Mouse (Mus musculus): ENCODE results near the gene Park7. TPM values are rescaled to one million over a fixed set of nuclear protein-coding genes. Genes with fewer than 3 reads are reported as not detected.
"Not testable (repeated sequence)": the region's sequence is repeated elsewhere in the genome, so short reads cannot be mapped to it uniquely, and the experiment has no call there.

Park7 gene
- polyA plus RNA-seq, 1 experiment from 2014 or later, result 411 TPM

- WGBS, result 75% methylated on average over 5 of the region's 5 CpGs
- H3K4me3 ChIP-seq, result peak overlapping the region; percentile 89
- H3K9me3 ChIP-seq; H3K27me3 ChIP-seq; H3K27ac ChIP-seq; ATAC-seq (ENCODE audit: low FRiP score, low read depth): not testable (repeated sequence)
- H3K9ac ChIP-seq, result peak overlapping the region; percentile 94; the same call in 1 of the 2 replicates
- H3K4me1 ChIP-seq, result peaks cover 17% of the 10 kb centered on the region
- peaks cover 34% of the 10 kb centered on the region for H3K36me3 ChIP-seq
- peak overlapping the region; percentile 83 for H3K4me2 ChIP-seq (replicated peaks)
These were observed 5.7 kb downstream of the Park7 start for GRCm38 (mm10) chr4:150908512-150908911.

- Histone ChIP-seq H3K27me3 (no peaks in the 10 kb centered on the region), H3K4me2 (replicated peaks) (no peak overlapping the region), H3K4me3 (no peak overlapping the region), H3K4me1 (peaks cover 13% of the 10 kb centered on the region), H3K9me3 (no peaks in the 10 kb centered on the region), H3K9ac (no peak overlapping the region), H3K27ac (no peak overlapping the region), H3K36me3 (peaks cover 48% of the 10 kb centered on the region)
- ATAC-seq (ENCODE audit: low FRiP score, low read depth), result no peak
- 89% methylated on average over 8 of the region's 8 CpGs for WGBS
These were observed 7.1 kb downstream of the Park7 start for GRCm38 (mm10) chr4:150907099-150907498.

- no peak overlapping the region for H3K9ac ChIP-seq
- H3K36me3 ChIP-seq, result peaks cover 85% of the 10 kb centered on the region
- H3K4me2 ChIP-seq (replicated peaks), result no peak overlapping the region
- peaks cover 4% of the 10 kb centered on the region for H3K4me1 ChIP-seq
- no peak for ATAC-seq (ENCODE audit: low FRiP score, low read depth)
- no peaks in the 10 kb centered on the region for H3K27me3 ChIP-seq
- no peak overlapping the region for H3K27ac ChIP-seq
- no peak overlapping the region for H3K4me3 ChIP-seq
- H3K9me3 ChIP-seq, result no peaks in the 10 kb centered on the region
- WGBS, result 90% methylated on average over 14 of the region's 14 CpGs
These were observed 11.0 kb downstream of the Park7 start for GRCm38 (mm10) chr4:150903091-150903742.

- H3K4me1 ChIP-seq, result no peaks in the 10 kb centered on the region
- H3K27ac ChIP-seq, result no peak overlapping the region
- WGBS, result 93% methylated on average over 12 of the region's 12 CpGs
- H3K4me3 ChIP-seq, result no peak overlapping the region
- no peak overlapping the region for H3K4me2 ChIP-seq (replicated peaks)
- H3K9me3 ChIP-seq, result no peaks in the 10 kb centered on the region
- H3K36me3 ChIP-seq, result peaks cover 88% of the 10 kb centered on the region
- H3K9ac ChIP-seq, result no peak overlapping the region; the same call in 1 of the 2 replicates
- no peaks in the 10 kb centered on the region for H3K27me3 ChIP-seq
- no peak for ATAC-seq (ENCODE audit: low FRiP score, low read depth)
These were observed 12.2 kb downstream of the Park7 start for GRCm38 (mm10) chr4:150902062-150902461.

GRCm38 (mm10) chr4:150901651-150902050 is 12.6 kb downstream of the Park7 start:
- no peaks in the 10 kb centered on the region for H3K9me3 ChIP-seq
- H3K27ac ChIP-seq, result no peak overlapping the region
- no peaks in the 10 kb centered on the region for H3K27me3 ChIP-seq
- H3K36me3 ChIP-seq, result peaks cover 88% of the 10 kb centered on the region
- no peak overlapping the region for H3K4me3 ChIP-seq
- H3K4me2 ChIP-seq (replicated peaks), result no peak overlapping the region
- H3K4me1 ChIP-seq, result no peaks in the 10 kb centered on the region
- 59% methylated on average over 9 of the region's 9 CpGs for WGBS
- H3K9ac ChIP-seq, result no peak overlapping the region
- no peak for ATAC-seq (ENCODE audit: low FRiP score, low read depth)

GRCm38 (mm10) chr4:150900486-150900885 is 13.8 kb downstream of the Park7 start:
- H3K4me2 ChIP-seq (replicated peaks), result no peak overlapping the region
- no peak for ATAC-seq (ENCODE audit: low FRiP score, low read depth)
- no peak overlapping the region for H3K4me3 ChIP-seq
- H3K27me3 ChIP-seq, result no peaks in the 10 kb centered on the region
- no peaks in the 10 kb centered on the region for H3K4me1 ChIP-seq
- WGBS, result 93% methylated on average over 13 of the region's 13 CpGs
- no peaks in the 10 kb centered on the region for H3K9me3 ChIP-seq
- H3K9ac ChIP-seq, result no peak overlapping the region
- no peak overlapping the region for H3K27ac ChIP-seq
- peaks cover 93% of the 10 kb centered on the region for H3K36me3 ChIP-seq

- H3K9me3 ChIP-seq, result no peaks in the 10 kb centered on the region
- 60% methylated on average over 13 of the region's 13 CpGs for WGBS
- no peak overlapping the region for H3K4me2 ChIP-seq (replicated peaks)
- no peak overlapping the region for H3K9ac ChIP-seq
- ATAC-seq (ENCODE audit: low FRiP score, low read depth), result no peak
- no peaks in the 10 kb centered on the region for H3K27me3 ChIP-seq
- H3K4me1 ChIP-seq, result no peaks in the 10 kb centered on the region
- peaks cover 86% of the 10 kb centered on the region for H3K36me3 ChIP-seq
- H3K27ac ChIP-seq, result no peak overlapping the region
- no peak overlapping the region for H3K4me3 ChIP-seq
These were observed 15.4 kb downstream of the Park7 start for GRCm38 (mm10) chr4:150898716-150899365.

GRCm38 (mm10) chr4:150896896-150897624 is 17.2 kb downstream of the Park7 start:
- ATAC-seq (ENCODE audit: low FRiP score, low read depth), result no peak
- Histone ChIP-seq H3K4me3 (no peak overlapping the region), H3K36me3 (peaks cover 68% of the 10 kb centered on the region), H3K9ac (no peak overlapping the region), H3K9me3 (no peaks in the 10 kb centered on the region), H3K4me1 (no peaks in the 10 kb centered on the region), H3K27ac (no peak overlapping the region), H3K27me3 (no peaks in the 10 kb centered on the region), H3K4me2 (replicated peaks) (no peak overlapping the region)
- 93% methylated on average over 26 of the region's 26 CpGs for WGBS

- no peak overlapping the region for H3K4me2 ChIP-seq (replicated peaks)
- no peak for ATAC-seq (ENCODE audit: low FRiP score, low read depth)
These were observed 19.3 kb downstream of the Park7 start for GRCm38 (mm10) chr4:150894718-150895501.

GRCm38 (mm10) chr4:150891308-150891707 is 22.9 kb downstream of the Park7 start:
- H3K27me3 ChIP-seq, result no peaks in the 10 kb centered on the region
- ATAC-seq (ENCODE audit: low FRiP score, low read depth), result no peak
- no peak overlapping the region for H3K4me2 ChIP-seq (replicated peaks)
- no peak overlapping the region for H3K4me3 ChIP-seq
- no peaks in the 10 kb centered on the region for H3K9me3 ChIP-seq
- WGBS, result 73% methylated on average over 5 of the region's 5 CpGs
- H3K36me3 ChIP-seq, result peaks cover 13% of the 10 kb centered on the region
- H3K9ac ChIP-seq, result no peak overlapping the region
- H3K27ac ChIP-seq, result no peak overlapping the region
- H3K4me1 ChIP-seq, result peaks cover 31% of the 10 kb centered on the region

More at GRCm38 (mm10) chr4:150894718-150895501, 19.3 kb downstream of the Park7 start:
- Histone ChIP-seq H3K4me3 (no peak overlapping the region), H3K9me3 (no peaks in the 10 kb centered on the region), H3K27me3 (no peaks in the 10 kb centered on the region), H3K9ac (no peak overlapping the region), H3K4me1 (peaks cover 10% of the 10 kb centered on the region), H3K36me3 (peaks cover 47% of the 10 kb centered on the region), H3K27ac (no peak overlapping the region)
- 66% methylated on average over 8 of the region's 8 CpGs for WGBS

GRCm38 (mm10) chr4:150889955-150890315 is 24.3 kb downstream of the Park7 start:
- peak overlapping the region; percentile 76 for H3K27ac ChIP-seq
- peak overlapping the region; percentile 51 for H3K4me2 ChIP-seq (replicated peaks)
- H3K9me3 ChIP-seq, result no peaks in the 10 kb centered on the region
- 0 out of 2 replicates have a peak, but pooled peaks have one; percentile 29 for ATAC-seq (ENCODE audit: low FRiP score, low read depth)
- H3K9ac ChIP-seq, result 0 out of 2 replicates have a peak overlapping the region, but pooled peaks have one; percentile 8
- WGBS, result 36% methylated on average over 13 of the region's 13 CpGs
- H3K4me3 ChIP-seq, result peak overlapping the region; percentile 8; the same call in 1 of the 2 replicates
- no peaks in the 10 kb centered on the region for H3K27me3 ChIP-seq
- peaks cover 31% of the 10 kb centered on the region for H3K4me1 ChIP-seq
- no peaks in the 10 kb centered on the region for H3K36me3 ChIP-seq

Measured in limb, embryonic 13.5 days (tissue).